Mouse (Mus musculus): ENCODE results near the gene Fitm2.
"Not testable (repeated sequence)": the region's sequence is repeated elsewhere in the genome, so short reads cannot be mapped to it uniquely, and the experiment has no call there.

Fitm2 gene

GRCm38 (mm10) chr2:163462801-163463200 lies 9.6 kb downstream of the Fitm2 start:
- no peak for DNase-seq

GRCm38 (mm10) chr2:163462386-163462785 lies 10.0 kb downstream of the Fitm2 start:
- DNase-seq: no peak

GRCm38 (mm10) chr2:163461307-163461706 lies 11.1 kb downstream of the Fitm2 start:
- DNase-seq: not testable (repeated sequence)

- no peak for DNase-seq
Observed at GRCm38 (mm10) chr2:163460622-163461021, 11.8 kb downstream of the Fitm2 start.

- no peak for DNase-seq
Observed at GRCm38 (mm10) chr2:163459380-163459779, 13.0 kb downstream of the Fitm2 start.

- no peak for DNase-seq
Observed at GRCm38 (mm10) chr2:163458539-163459265, 13.7 kb downstream of the Fitm2 start.

GRCm38 (mm10) chr2:163453378-163453777 lies 19.1 kb downstream of the Fitm2 start:
- no peak for DNase-seq

GRCm38 (mm10) chr2:163452738-163453137 lies 19.7 kb downstream of the Fitm2 start:
- DNase-seq: no peak

GRCm38 (mm10) chr2:163450668-163451295 lies 21.6 kb downstream of the Fitm2 start:
- DNase-seq: no peak

- DNase-seq: no peak
Observed at GRCm38 (mm10) chr2:163449276-163449675, 23.2 kb downstream of the Fitm2 start.

GRCm38 (mm10) chr2:163447375-163447774 lies 25.1 kb downstream of the Fitm2 start:
- no peak for DNase-seq

GRCm38 (mm10) chr2:163444017-163444416 lies 28.4 kb downstream of the Fitm2 start:
- no peak for DNase-seq

- DNase-seq: no peak
Observed at GRCm38 (mm10) chr2:163443543-163443942, 28.9 kb downstream of the Fitm2 start.

- DNase-seq: no peak
Observed at GRCm38 (mm10) chr2:163439488-163439887, 32.9 kb downstream of the Fitm2 start.

- no peak for DNase-seq
Observed at GRCm38 (mm10) chr2:163438619-163439451, 33.6 kb downstream of the Fitm2 start.

- DNase-seq: no peak
Observed at GRCm38 (mm10) chr2:163438246-163438618, 34.2 kb downstream of the Fitm2 start, which contains the start of gene Gdap1l1. Gdap1l1 (plus strand) TSS chr2:163438476.

GRCm38 (mm10) chr2:163437800-163438199 lies 34.6 kb downstream of the Fitm2 start:
- no peak for DNase-seq

GRCm38 (mm10) chr2:163433971-163434370 lies 38.5 kb downstream of the Fitm2 start:
- no peak for DNase-seq

GRCm38 (mm10) chr2:163431289-163431688 lies 41.1 kb downstream of the Fitm2 start:
- no peak for DNase-seq

GRCm38 (mm10) chr2:163428346-163429011 lies 44.0 kb downstream of the Fitm2 start:
- DNase-seq: no peak

- no peak for DNase-seq
Observed at GRCm38 (mm10) chr2:163424597-163424996, 47.8 kb downstream of the Fitm2 start, which contains the start of gene Oser1. Oser1 (minus strand) TSS chr2:163424697.

- no peak for DNase-seq
Observed at GRCm38 (mm10) chr2:163422895-163423660, 49.4 kb downstream of the Fitm2 start.

Measured in thymus, adult 18-20 months (tissue).